Mouse (Mus musculus) MN1 (cell line): Measurements from ENCODE around the gene Bcap31.
"Not testable (repeated sequence)": the region's sequence is repeated elsewhere in the genome, so short reads cannot be mapped to it uniquely, and the experiment has no call there.

ENCODE experiments used
- DNase-seq: peaks from one replicate; pipeline ENCODE4 v3.0.0-alpha.2; 2016; ENCODE audit warnings: low spot score

The Bcap31 gene

DNA sequence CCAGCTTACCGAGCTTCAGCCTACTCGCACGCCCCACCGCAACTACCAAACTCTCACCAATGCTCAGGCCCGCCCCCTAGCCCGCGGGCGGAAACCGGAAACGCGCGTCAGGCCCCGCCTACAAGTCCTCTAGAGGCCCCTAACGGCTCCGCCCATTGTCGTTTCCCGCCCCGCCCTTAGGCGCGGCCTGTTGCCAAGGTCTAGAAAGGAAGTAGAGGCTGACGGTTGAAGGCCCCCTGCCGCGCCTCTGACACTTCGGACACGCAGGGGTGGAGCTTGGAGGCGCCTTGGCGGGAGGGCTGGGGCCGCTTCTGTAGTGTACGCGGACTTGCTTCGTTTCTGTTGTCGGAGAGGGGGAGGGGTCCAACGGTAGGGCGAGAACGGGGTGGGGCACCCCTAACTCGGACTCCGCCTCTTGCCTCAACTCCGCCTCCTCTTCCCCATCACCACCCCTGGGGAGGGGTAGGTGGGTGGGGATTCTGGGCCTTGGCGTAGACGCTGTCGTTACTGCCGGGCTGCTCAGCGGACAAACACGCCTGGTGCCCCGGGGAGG, at the start of gene Bcap31, which contains the start of gene Abcd1:
Gene Bcap31 (minus strand): TSS at position 67 of the 553 bp plus-strand sequence.
Gene Abcd1 (plus strand): TSS at position 489 of the 553 bp plus-strand sequence.
- DNase-seq, result peak; percentile 96

DNA sequence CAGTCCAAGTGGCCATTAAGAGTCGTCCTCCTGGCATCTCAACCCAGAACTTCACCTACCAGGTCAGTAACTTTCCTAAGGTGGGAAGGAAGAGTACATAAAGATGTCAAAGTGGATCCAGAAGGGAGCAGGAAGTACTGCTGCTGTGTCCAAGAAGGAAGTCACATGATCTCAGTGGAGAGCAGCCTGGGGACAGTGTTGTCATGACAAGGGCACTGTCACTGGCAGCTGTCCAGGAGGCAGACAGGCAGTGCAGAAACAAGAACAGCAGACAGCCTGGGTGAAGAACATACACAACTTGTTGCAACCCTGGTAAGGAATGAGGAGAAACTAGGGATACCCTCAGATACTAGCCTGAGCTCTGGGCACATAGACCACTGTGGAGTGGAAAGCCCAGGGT, 49.3 kb upstream of the Bcap31 start:
- no peak for DNase-seq

DNA sequence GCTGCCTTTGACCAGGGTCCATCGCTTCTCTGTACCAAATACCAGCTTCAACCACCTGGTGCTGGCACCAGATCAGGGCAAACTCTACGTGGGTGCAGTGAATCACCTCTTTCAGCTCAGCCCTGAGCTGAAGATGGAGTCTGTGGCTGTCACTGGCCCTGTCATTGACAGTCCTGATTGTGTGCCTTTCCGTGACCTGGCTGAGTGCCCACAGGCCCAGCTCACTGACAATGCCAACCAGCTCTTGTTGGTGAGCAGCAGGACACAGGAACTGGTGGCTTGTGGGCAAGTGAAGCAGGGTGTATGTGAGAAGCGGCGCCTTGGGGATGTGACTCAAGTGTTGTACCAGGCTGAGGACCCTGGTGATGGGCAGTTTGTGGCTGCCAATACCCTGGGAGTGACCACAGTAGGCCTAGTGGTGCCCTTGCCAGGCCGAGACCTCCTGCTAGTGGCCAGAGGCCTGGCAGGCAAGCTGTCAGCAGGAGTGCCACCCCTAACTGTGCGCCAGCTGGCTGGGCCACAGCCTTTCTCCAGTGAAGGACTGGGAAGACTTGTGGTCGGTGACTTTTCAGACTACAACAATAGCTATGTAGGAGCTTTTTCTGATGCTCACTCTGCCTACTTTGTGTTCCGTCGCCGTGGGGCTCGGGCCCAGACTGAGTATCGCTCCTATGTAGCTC, 42.8 kb upstream of the Bcap31 start:
- no peak for DNase-seq

GRCm38 (mm10) chrX:73756334-73757140, 40.6 kb upstream of the Bcap31 start, which contains the start of gene Plxnb3:
Gene Plxnb3, plus strand, starts transcription at chrX:73757090.
- DNase-seq, result no peak

DNA sequence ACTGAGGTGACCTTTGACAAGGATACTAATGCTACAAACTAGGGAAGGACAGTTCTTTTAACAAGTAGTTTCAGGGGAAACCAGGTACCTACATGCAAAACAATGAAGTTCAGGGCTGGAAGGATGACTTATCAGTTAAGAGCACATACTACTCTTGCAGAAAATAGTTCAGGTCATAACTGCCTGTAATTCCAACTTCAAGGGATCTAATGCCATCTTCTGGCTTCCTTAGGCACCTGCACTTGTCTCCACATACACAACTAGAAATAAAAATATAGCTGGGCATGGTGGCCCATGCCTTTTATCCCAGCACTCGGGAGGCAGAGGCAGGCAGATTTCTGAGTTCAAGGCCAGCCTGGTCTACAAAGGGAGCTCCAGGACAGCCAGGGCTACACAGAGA, 33.0 kb upstream of the Bcap31 start:
- no peak for DNase-seq

DNA sequence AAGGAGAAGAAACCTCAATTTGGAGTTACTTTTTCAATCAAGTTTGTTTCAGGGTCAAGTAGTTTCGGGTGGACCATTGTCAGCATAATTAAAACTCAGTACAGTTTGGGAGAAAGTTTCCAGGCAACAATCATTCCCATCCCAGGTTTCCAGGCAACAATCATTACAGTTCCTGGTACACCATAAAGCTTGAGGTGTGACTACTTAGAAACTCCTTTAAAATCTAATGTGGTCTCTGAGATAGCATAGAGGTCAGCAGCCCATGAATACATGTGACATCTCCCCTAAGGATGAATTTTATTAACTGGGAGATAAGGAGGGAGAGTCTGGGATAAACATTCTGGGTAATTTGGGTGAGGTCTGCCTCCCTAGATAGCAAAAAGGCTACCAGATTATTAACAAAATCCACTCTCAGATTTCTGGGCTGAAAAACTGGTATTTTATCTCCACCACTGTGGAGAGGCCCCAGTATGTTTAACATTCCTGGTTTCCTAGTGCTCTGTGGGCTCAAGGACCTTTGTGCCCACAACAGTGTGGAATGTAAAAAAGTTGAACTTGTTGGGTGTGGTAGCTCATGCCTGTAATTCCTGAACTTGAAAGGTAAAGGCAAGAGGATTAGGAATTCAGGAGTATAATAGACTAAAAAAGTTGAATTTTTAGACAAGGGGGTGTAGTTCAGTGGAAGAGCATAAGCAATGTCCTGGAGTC, 29.0 kb upstream of the Bcap31 start:
- no peak for DNase-seq

DNA sequence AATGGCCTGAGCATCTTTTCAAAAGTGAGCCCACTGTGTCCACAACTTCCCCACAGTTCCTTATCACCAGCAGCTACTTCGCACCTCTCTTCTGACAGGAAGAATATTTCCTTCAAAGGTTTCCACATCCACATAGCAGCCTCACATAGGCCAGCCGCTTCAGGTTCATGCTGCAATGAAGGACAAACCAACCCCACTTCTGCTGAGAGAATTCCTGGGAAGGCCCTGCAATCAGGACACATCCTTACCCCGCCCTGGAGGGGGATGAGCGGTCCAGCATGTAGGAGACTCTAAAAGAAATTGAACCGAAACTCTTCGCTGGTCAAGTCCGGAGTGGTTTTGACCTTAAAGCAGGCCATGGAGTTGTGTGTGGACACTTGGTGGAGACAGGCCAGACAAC, 23.9 kb upstream of the Bcap31 start:
- not testable (repeated sequence) for DNase-seq

DNA sequence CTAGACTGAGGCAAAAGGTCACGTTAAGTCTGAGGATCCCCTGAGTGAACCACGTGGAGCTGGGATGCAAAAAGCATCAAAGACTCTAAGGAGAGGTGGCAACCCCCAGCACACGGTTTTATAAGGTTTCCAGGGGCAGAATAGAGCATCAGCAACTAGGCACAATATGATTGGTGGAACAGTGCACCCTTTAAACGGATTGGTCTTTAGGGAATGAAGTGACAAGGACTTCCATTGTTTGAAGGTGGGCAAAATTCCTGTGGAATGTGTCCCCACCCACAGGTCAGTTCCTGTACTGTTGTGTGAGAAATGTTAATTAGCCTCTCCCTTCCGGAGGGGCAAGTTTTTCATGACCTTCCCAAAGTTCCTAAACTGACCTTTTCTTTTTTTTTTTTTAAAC, 23.2 kb upstream of the Bcap31 start:
- no peak for DNase-seq

DNA sequence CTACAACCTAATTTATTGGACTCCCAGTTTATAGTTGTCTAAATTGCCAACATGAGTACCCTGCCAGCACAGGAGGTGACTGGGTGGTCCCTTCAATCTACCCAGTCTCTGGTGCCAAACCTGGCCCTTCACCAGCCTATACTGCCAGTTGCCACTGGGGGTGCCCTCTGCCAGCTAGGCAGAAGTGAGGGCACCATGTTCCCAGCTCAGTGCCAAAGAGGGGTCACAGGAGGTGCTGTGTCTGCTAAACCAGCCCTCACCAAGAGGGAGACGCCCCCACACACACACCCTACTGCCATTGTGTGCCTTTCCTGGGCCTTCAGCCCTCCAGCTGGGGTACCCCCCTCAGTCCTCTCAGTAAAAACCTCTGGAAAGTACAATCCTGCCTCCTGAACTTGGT, 22.2 kb upstream of the Bcap31 start:
- DNase-seq, result no peak

DNA sequence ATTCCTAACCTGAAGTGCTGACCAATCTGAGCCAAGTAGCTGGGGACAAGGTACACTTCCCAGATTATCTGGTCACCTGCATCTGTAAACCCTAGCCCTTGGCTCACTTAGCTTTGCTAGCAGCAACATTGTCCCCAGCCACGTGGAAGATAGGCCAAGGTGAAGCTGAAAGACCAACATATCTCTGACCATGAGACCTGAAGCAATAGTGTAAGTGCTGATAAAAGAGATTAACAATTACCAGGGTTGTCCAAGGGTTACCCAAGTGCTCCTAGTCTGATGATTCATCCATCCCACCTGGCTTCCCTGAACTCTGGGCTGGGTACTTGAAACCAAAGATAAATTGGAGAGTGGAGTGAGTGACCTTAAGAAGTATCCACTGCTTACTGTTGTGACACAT, 14.9 kb upstream of the Bcap31 start:
- DNase-seq, result no peak

DNA sequence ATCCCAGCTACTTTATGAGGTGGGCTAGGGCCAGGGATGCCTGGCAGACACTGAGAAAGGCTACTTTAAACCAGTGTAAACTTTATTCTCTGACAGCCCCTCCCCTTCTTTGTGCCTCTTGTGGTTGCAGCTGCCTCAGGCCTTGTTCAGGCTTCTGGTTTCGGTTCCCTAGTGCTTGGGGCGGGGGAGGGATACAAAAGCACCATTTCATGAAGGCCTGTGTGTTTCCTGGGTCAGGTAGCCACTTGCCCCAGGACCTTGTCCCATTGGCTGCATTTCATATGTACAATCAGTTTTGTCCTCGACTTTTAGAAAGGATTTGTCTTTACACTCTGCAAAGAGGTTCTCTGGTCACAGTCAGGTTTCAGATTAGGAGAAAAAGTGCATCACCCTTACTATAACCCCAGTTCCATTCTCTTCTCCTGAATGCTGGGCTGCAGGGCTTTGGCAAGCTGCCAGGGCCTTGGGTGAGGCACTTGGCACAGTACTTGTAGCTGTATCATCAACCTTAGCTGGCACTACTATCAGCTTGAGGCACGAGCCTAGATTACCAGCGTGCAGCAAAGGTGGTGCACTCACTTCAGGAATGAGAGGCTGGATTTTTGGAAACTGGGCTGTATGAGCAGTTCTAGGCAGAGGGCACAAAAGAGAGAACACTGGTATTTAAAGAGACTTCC, 2.8 kb upstream of the Bcap31 start:
- peak; percentile 35 for DNase-seq

- DNase-seq, result peak; percentile 25
Measured at GRCm38 (mm10) chrX:73718271-73718670, 2.3 kb upstream of the Bcap31 start.

DNA sequence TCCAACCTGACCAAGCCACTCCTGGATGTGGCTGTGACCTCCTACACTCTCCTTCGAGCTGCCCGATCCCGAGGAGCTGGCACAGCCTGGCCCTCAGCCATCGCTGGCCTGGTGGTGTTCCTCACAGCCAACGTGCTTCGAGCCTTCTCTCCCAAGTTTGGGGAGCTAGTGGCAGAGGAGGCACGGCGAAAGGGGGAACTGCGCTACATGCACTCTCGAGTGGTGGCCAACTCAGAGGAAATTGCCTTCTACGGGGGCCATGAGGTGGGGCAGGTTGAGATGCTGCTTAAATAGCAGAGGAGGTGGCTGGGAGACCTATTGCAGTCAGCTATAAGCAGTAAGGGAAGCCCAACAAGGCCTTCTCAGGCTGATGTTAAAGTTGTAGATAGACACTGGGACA, 1.7 kb upstream of the Bcap31 start:
- DNase-seq, result no peak

DNA sequence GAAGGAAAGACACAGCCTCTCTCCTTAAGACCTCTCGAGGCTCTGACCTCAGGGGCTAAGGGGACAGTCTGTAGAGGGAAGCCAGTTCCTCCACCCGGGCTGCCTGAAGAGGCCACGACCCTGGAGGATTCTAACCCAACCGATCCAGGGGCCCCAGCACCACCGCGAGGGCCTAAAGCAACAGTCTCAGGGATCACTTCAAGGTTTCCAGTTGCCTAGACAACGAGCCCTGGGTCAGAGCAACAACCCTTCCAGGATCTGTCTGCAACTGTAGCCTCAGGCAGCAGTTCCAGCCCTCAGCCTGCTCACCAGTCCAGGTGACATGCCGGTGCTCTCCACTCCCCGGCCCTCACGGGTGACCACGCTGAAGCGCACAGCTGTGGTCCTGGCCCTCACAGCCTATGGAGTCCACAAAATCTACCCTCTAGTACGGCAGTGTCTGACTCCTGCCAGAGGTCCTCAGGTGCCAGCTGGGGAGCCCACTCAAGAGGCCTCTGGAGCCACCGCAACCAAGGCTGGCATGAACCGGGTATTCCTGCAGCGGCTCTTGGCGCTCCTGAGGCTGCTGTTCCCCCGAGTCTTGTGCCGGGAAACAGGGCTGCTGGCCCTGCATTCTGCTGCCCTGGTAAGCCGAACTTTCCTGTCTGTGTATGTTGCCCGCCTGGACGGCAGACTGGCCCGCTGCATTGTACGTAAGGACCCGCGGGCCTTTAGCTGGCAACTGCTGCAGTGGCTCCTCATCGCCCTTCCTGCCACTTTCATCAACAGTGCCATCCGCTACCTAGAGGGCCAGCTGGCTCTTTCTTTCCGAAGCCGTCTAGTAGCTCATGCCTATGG, 952 bp upstream of the Bcap31 start:
- DNase-seq, result peak; percentile 15

GRCm38 (mm10) chrX:73715476-73716108, 383 bp downstream of the Bcap31 start:
- DNase-seq, result peak; percentile 55

GRCm38 (mm10) chrX:73700472-73700871, 15.5 kb downstream of the Bcap31 start:
- peak; percentile 31 for DNase-seq

DNA sequence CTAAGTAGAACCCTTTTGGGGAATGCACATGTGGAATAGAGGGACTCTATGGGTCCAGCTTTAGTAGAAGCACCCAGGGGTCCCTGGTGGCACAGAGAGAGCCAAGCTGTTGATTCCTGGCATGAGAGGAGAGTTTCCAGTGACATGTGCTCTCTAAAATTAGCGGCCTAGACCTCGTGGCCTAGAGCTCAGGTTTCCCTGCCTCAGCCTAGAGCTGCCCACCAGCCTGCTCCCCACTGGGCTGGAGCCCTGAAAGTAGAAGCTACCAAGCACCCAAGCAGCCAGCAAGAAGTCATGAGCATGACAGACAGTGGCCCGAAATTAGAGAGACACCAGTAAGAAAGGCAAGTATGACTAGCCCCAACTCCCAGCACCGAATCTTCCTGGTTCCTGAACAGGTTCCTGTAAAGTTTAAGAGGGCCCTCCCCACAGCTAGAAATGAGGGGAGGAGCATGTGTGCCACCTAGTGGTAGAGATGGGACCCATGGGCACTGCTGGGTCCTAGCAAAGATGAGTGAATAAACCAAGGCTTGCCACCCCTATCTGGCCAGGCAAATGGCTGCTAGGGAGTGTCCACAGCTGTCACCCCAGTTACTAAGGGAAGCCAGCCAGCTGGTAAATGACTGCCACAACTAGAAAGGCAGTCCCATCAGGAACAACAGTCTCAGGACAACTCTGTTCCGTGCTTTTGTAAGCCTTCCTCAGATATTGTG, 24.9 kb downstream of the Bcap31 start:
- peak; percentile 41 for DNase-seq

- DNase-seq, result peak; percentile 38
Measured at GRCm38 (mm10) chrX:73685629-73686028, 30.3 kb downstream of the Bcap31 start.

- DNase-seq, result no peak
Measured at GRCm38 (mm10) chrX:73684978-73685377, 31.0 kb downstream of the Bcap31 start.

- DNase-seq, result no peak
Measured at GRCm38 (mm10) chrX:73684156-73684555, 31.8 kb downstream of the Bcap31 start.
